In the genomic region with DNA sequence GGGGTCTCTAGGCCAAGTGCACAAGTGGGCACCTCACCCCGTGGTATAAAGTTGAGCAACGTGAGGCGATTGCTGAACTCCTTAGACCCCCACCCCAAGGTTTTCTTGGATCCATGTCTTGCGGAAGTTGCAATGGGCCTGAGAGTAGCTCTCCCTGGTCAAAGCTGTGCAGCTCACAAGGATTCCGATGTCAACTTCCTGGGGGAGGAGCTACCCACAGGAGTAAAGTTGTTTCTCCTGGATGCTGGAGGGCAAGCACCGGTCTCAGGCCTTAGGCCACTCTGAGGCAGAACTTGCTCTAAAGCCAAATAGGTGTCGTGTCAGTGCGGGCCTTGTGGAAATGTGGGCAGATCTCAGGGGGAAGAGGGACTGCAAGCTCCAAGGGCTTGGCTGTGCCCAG, we compare ENCODE assay signal across 19 mouse cellular contexts.
"Had no signal": no experiment of that assay in that cellular context is flagged by ENCODE, and none has a peak within 500 bp of the region (broad histone marks: within the 10 kb centered on the region; RNA-seq: fewer than 3 reads in every experiment).

No protein-coding gene starts in this region.

- H3K4me1 ChIP-seq: midbrain, embryonic 12.5 days; midbrain, embryonic 15.5 days; neural tube, embryonic 12.5 days; neural tube, embryonic 15.5 days had no signal

- DNase-seq: kidney, adult 11 months; kidney, adult 8-10 months; kidney, postnatal 14 days; kidney, postnatal 4 days; liver, embryonic 13.5 days; lung, adult 2 months; lung, postnatal 14 days; lung, postnatal 4 days; right cerebral cortex, adult 18-20 months; right cerebral cortex, postnatal 14 days; right cerebral cortex, postnatal 4 days; thymus, adult 2 months; thymus, postnatal 14 days had no signal

- H3K4me3 ChIP-seq: kidney, embryonic 15.5 days; liver, embryonic 13.5 days; midbrain, embryonic 12.5 days; midbrain, embryonic 15.5 days; neural tube, embryonic 12.5 days; neural tube, embryonic 15.5 days; stomach, embryonic 15.5 days had no signal

- H3K27ac ChIP-seq: kidney, embryonic 15.5 days; liver, embryonic 13.5 days; midbrain, embryonic 12.5 days; midbrain, embryonic 15.5 days; neural tube, embryonic 12.5 days; neural tube, embryonic 15.5 days; stomach, embryonic 15.5 days had no signal

- H3K9me3 ChIP-seq: kidney, embryonic 15.5 days; liver, embryonic 13.5 days; midbrain, embryonic 15.5 days; neural tube, embryonic 12.5 days; neural tube, embryonic 15.5 days; stomach, embryonic 15.5 days had no signal

- H3K9ac ChIP-seq: kidney, embryonic 15.5 days; liver, embryonic 13.5 days; midbrain, embryonic 12.5 days; midbrain, embryonic 15.5 days; neural tube, embryonic 12.5 days; neural tube, embryonic 15.5 days; stomach, embryonic 15.5 days had no signal

- H3K27me3 ChIP-seq: kidney, embryonic 15.5 days; liver, embryonic 13.5 days; midbrain, embryonic 12.5 days; midbrain, embryonic 15.5 days; neural tube, embryonic 12.5 days; neural tube, embryonic 15.5 days; stomach, embryonic 15.5 days had no signal

- H3K36me3 ChIP-seq: kidney, embryonic 15.5 days; liver, embryonic 13.5 days; midbrain, embryonic 12.5 days; midbrain, embryonic 15.5 days; neural tube, embryonic 12.5 days; neural tube, embryonic 15.5 days; stomach, embryonic 15.5 days had no signal
